Mouse (Mus musculus) left cerebral cortex, postnatal 25 days (tissue): ENCODE measurements at regions not wholly inside any gene's neighbourhood (a gene's known extent, or its start where the extent isn't known, plus 50 kb on each side); places are given as distances from the start of the nearest gene placed in this dataset.

ENCODE experiments used
- DNase-seq, 2 experiments: peaks; one replicate each; pipeline ENCODE4 v3.0.0; 2022; ENCODE audit warnings: low spot score in 2 of 2, mixed read lengths in 1 of 2
- intact Hi-C: fragments of 180-260 bp; cut with DNase I; formaldehyde crosslinking; loops from one replicate; pipeline ENCODE4 v1.15.1; 2025

GRCm38 (mm10) chr3:143575737-143576136 is 629.3 kb downstream of the Lmo4 start:
- DNase-seq = no peak
- intact Hi-C loops = no loop called here

DNA sequence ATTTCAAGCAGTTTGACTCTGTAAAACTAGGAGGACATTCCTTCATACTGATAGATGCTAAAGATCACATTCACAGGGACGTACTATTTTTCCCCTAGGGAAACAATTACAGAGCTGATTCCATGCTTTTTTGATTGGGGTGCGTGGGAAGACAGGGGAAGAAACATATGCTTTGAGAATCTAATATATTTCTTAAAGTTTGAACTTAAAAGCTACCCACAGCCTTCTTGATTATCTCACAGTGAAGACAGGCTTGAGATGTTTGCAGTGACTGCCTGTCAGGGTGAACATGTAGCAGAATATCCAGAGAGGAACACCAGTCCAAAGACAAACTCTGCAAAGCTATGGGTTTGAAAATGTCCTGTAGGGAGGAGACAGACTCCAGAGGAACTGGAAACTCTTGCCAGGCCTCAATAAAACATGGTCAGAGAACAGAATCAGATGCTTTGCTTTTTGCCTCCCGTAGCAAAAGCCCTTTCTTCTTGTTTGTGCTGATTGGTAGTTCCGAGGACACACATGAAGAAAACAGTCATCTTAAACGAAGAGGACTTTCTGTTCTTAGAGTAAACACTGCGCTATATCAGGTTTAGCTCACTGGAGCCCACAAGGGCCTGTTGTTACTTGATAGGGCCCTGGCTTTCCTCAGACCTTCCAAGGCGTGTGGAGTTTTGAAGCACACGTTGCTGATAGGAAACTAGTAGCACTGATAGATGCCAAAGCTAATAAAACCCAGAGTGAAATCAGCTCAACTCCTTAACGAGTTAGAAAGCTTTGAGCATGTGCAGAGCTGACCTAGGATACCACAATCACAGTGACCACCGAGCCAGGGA is 630.8 kb downstream of the Lmo4 start:
- peak in 1 of 2 experiments; percentile 57 for DNase-seq
- intact Hi-C loops = no loop called here

DNA sequence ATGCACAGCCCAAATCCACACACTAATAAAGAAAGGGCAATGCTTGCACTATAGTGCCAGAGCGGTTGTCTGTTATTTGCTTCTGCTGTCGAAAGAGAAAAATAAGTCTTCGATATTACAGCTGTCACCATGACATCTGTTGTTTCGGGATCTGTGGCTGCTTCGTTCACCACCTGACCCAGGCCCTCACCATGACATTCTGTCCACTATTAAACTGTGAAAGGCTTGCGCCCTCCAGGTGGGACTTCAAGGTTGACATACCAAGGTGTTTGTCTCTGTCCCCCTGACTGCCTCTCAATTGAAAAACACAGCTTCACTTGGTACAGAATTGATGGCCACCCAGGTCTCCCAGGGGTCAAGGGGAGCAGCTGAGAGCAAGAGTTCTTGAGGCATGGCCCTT is 635.1 kb downstream of the Lmo4 start:
- DNase-seq = no peak
- intact Hi-C loops = no loop called here

DNA sequence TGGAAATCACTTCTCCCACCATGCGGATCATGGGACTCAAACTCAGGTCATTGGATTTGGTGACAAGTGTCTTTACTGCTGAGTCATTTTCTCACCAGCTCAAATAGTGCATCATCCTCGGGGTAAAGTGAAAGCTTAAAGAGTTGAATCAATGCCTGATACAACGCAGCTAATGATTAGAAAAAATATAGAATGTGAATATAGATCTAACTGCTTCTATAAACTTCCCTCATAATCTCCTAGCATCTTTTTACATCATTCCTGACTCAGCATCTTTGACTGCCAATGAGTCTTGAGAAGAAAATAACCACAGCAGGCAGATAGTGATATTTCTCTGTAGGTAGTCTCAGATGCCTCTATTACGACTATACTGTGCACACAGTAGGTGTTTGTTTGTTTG is 640.0 kb downstream of the Lmo4 start:
- no peak for DNase-seq
- intact Hi-C loops = no loop called here

DNA sequence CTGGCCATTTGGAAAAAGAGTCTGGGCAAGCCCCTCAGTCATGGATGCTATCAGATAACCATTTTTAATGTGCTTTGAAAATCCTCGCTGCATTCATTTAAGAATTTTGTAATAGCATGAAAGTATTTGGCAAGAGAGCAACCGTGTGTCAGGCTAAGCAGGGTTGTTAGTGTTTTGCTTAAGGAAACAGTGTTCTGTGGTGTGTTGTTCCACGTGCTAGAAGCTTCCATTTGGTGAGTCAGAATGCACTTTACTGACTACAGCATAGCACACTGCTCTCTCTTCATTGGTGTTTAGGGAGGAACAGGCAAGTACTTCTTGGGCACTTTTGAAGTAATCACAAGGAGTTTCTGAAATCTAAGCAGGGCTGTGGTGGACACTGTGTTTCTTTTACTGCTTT is 661.0 kb upstream of the Pkn2 start:
- no peak for DNase-seq
- intact Hi-C loops = no loop called here

- no peak for DNase-seq
- intact Hi-C loops = no loop called here
Measured at GRCm38 (mm10) chr3:143527982-143528381, 646.2 kb upstream of the Pkn2 start.

GRCm38 (mm10) chr3:143527274-143527673 is 645.5 kb upstream of the Pkn2 start:
- intact Hi-C loops = no loop called here
- DNase-seq = no peak

DNA sequence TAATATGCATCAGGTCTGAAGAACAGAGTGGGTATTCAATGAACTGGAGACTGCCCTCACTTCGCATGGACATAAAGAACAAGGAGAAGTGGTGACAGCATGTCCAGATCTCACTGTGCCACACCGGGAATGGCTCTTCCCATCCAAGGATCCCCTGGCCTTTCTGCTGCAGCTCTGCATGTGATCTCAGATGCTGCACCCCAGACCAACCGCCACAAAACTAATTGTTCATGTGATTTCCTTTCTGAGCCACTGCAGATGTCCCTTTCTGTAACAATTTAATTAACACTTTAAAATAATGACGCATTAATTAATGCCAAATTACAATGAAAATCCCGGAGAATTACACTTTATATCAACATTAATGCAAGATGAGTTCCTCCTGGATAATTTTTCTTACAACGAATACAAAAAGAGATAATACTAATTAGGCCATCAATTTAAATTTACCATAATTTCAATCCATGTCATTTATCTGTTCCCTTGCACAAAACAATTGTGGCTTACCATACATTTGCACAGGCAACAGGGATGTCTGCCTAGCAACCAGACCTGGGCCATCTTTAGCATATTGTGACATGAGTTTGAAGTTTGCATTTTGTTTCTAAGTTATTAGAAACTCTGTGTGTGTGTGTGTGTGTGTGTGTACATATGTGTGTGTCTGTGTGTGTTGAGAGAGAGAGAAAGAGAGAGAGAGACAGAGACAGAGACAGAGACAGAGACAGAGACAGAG is 630.9 kb upstream of the Pkn2 start:
- DNase-seq = no peak
- intact Hi-C loops = no loop called here

DNA sequence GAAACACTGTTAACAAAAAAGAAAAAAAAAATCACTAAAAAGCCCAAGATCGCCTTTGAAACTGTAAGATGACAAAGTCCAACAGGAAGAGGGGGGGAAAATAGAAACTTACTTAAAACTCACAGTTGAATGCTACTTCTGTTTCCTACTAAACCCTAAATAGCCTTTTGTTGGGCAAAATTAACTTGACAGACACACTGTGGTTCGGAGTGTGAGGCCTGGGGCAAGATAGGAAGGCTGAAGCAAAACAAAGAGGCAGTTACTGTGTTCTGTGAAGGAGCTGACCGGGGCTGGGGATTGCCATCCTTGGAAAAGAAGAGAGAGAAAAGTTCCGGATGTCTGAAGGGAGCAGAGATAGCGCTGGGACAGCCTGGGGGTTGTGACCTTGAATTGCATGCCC is 627.7 kb upstream of the Pkn2 start:
- DNase-seq = no peak
- intact Hi-C loops = loop anchor here (5.0 to 10.0 kb wide), 3 partner anchors 93 to 678 kb away; no protein-coding TSS in a partner anchor

- intact Hi-C loops = loop anchor here (5.0 to 10.0 kb wide), 3 partner anchors 94 to 679 kb away; no protein-coding TSS in a partner anchor
- peak; percentile 56 to 86 for DNase-seq
Measured at GRCm38 (mm10) chr3:143508280-143508679, 626.5 kb upstream of the Pkn2 start.

- intact Hi-C loops = loop anchor here (5.0 to 10.0 kb wide), 2 partner anchors 214 to 259 kb away; no protein-coding TSS in a partner anchor
- DNase-seq = no peak
Measured at GRCm38 (mm10) chr3:143501017-143501416, 619.2 kb upstream of the Pkn2 start.

DNA sequence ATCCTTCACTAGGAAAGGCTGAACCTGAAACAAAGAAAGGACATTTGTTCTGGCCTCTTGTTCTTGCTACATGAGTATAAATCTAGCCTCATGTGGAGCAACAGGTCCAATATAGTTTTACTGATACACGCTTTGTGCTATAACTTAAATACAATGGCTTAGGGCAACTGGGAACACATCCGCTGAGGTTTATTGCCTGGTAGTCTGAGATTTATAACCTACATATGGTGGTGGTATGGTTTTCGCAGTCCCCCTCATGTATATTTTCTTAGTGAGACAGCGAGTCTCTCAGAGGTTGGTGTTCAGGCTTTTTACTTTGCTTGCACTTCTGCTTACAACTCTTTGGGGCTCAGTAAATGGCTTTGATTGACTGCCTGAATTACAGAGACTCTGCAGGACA is 613.6 kb upstream of the Pkn2 start:
- no peak for DNase-seq
- intact Hi-C loops = no loop called here

GRCm38 (mm10) chr3:143477916-143478610 is 596.3 kb upstream of the Pkn2 start:
- intact Hi-C loops = no loop called here

GRCm38 (mm10) chr3:143475461-143475860 is 593.7 kb upstream of the Pkn2 start:
- intact Hi-C loops = no loop called here
- no peak for DNase-seq

More at GRCm38 (mm10) chr3:143477916-143478610, 596.3 kb upstream of the Pkn2 start:
- no peak for DNase-seq

DNA sequence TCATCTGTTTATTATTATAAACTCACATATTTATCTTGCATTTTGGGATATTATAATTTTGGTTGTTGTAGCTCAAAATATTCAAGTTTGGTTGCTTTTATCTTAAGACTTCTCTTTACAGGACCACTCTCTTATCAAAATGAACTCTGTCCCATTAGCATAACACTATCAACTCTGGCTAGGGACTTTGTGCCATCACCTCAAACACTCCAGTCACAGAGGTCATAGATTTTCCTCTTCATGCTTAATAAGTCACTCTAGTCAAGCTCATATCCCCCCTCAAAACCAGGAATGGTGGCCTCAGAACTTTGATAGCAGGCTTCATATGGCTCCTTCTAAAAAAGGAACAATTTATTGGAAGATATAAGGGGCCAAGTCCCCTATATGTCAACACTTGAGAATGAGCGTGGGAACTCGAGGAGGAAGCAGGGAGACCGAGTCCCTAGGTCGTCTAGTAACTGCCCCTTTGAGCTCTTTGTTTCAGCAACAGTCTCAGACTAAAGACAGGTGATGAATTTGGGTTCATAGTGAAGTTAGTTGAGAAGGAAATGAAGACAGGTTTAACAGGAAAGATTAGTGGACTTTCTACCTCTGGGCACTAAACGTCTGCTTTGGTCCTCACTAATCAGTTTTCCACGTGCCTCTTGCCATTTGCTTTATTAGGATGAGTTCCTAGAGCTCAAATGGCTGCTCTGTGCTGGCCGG is 565.4 kb upstream of the Pkn2 start:
- no peak for DNase-seq
- intact Hi-C loops = no loop called here

- no peak for DNase-seq
- intact Hi-C loops = no loop called here
Measured at GRCm38 (mm10) chr3:143417401-143417800, 535.6 kb upstream of the Pkn2 start.

- DNase-seq = no peak
- intact Hi-C loops = no loop called here
Measured at GRCm38 (mm10) chr3:143411655-143412054, 529.9 kb upstream of the Pkn2 start.

DNA sequence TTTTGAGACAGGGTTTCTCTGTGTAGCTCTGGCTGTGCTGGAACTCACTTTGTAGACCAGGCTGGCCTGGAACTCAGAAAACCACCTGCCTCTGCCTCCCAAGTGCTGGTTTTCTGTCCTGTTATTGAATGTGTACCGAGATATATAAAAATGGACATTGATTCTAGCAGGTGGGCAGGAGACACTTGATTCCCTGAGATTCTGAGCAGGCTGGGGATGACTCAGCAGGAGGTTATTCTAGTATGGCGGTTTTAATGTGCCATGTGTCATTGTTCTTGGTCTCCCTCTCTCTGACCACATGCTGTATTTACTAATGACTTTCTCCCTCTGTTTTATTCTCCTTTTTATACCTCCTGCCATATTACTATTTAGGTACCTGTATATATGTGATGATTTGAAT is 517.2 kb upstream of the Pkn2 start:
- intact Hi-C loops = no loop called here
- DNase-seq = no peak

- intact Hi-C loops = loop anchor here (2.0 to 10.0 kb wide), 4 partner anchors 68 to 350 kb away; no protein-coding TSS in a partner anchor
- DNase-seq = peak; percentile 61 to 93
Measured at GRCm38 (mm10) chr3:143384357-143384756, 502.6 kb upstream of the Pkn2 start.
